Mouse (Mus musculus) megakaryocyte progenitor cell, adult 5-6 weeks (primary cell): Measurements from ENCODE around the gene Kat6b. TPM values are rescaled to one million over a fixed set of nuclear protein-coding genes. Genes with fewer than 3 reads are reported as not detected.
A peak's percentile ranks its signal among the peaks of the same experiment; 100 is the strongest.
"Not testable (repeated sequence)": the region's sequence is repeated elsewhere in the genome, so short reads cannot be mapped to it uniquely, and the experiment has no call there.

Experiments used
- ATAC-seq: replicated peaks from 2 replicates; pipeline ENCODE4 v1.8.0; 2016; ENCODE audit warnings: mild to moderate bottlenecking, moderate TSS enrichment, inconsistent platforms; ENCODE audit not compliant: poor library complexity
- total RNA-seq, 2 experiments: library from RNA; stranded (forward) in 1 of 2; stranded (reverse) in 1 of 2; fragments of 157-497, 149-512 nt in 1 of 2; fragments of 200-1000 nt in 1 of 2; gene quantifications; 2 replicates each; pipeline versions ENCODE4 v1.2.3 to v1.2.4; 2015 to 2017

The Kat6b gene
- total RNA-seq (2015) = 13.5 and 16.0 TPM in 2 replicates
- total RNA-seq (2017) = 5.1 and 9.2 TPM in 2 replicates

DNA sequence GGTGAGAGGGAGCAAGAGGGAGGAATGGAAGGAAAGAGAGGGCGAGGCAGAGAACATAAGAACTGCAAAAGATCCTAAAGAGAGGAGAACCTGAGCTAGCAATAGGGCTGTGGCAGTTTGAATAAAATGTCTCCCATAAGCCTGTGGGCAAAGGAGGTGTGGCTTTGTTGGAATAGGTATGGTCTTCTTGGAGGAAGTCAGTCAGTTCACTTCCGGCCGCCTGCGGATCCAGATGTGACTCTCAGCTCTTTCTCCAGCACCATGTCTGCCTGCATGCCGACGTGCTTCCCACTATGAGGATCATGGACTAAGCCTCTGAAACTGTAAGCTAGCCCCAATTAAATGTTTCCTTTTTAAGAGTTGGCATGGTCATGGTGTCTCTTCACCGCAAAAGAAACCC, at the start of gene Kat6b:
Kat6b (plus strand) TSS at position 204 of the 400 bp plus-strand sequence.
- ATAC-seq = no peak

GRCm38 (mm10) chr14:21433415-21433814, 47.8 kb upstream of the Kat6b start:
- peak; percentile 60 for ATAC-seq

GRCm38 (mm10) chr14:21433995-21434394, 47.2 kb upstream of the Kat6b start:
- ATAC-seq = peak; percentile 39; the same call in 1 of the 2 replicates

DNA sequence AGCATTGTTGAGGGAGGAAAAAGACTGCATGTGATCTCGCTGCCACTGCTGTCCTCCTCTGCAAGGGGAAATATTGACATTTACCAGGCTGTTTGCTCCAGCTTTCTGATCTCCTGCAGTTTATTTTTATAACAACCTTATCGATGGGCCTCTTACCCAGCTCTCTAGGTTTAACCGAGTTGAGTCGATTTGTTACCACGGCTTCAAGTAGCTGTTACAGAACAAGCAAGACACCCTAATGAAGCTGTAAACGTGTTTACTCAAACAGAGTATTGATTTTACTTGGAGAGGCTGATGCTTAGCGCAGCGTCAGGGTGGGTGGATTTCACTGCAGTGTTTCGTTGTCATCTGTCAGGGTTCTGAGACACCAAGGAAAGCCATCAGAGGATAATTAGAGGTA, 46.5 kb upstream of the Kat6b start:
- ATAC-seq = no peak

DNA sequence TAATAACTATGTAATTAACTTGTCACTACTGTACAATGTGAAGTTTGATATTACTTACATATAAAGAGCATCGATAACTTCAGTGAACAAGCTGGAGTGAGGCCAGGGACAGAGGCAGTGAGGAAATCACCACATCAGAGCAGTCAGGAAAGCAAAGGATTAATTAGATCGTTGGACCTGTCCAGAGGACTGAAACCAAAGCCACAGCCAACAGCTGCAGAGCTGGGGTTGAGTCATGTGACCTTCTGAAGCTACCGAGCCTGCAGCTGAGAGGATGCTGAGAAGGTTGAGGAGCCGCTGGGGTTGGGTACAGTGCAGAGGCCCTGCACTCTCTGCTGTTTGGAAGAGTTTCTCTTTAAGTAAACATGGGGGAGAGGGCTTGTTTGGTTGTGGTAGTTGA, 41.4 kb upstream of the Kat6b start:
- no peak for ATAC-seq

DNA sequence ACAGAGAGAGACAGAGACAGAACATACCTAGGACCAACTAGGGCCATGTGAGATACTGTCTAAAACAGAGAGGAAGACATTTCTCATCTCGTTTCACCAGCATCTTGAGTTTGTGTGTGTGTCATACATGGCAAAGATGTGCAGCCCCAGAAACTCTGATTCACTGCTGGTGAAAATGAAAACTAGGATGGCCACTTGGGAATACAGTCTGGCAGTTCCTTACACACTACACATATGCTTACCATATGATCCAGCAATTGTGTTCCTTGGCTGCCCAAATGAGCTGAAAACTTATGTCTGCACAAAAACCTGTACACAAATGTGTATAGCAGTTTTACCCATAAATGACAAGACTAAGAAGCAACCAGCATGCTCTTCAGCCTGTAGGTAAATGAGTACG, 40.7 kb upstream of the Kat6b start:
- ATAC-seq = no peak

DNA sequence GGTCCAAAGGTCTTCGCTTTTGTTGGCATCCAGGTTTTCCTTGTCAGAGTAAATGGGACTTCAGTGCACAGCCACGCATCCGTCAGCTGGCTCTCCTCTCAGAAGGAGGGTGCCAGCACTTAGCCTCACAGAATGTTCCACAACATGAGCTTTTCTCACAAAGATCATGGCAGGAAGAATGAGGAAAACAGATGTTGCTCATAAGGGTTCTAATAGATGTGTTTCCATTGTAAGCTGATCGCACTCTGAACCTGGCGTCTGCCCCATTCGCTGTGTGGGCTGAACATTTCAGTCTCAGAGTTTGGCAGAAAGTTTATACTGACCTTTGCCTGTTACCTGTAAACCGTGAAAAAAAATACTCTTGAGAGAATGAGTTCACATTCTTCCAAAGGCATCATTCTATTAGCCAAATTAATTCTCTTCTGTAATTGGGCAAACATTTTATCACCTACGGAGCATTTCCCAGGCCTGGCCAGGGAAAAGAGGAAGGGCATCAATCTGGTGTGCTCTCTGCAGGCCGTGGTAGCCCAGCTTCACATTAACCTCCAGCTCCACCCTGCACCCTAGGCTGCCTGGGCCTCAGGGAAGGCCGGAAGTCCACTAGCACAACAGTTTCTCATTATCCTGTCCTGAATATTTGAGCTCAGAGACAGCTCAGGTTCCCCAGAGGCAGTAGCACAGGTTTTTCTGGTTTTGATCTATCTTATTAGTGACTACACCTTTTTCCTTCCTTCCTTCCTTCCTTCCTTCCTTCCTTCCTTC, 39.3 kb upstream of the Kat6b start:
- no peak for ATAC-seq

- ATAC-seq = no peak
These were observed 28.7 kb upstream of the Kat6b start for GRCm38 (mm10) chr14:21452581-21452980.

DNA sequence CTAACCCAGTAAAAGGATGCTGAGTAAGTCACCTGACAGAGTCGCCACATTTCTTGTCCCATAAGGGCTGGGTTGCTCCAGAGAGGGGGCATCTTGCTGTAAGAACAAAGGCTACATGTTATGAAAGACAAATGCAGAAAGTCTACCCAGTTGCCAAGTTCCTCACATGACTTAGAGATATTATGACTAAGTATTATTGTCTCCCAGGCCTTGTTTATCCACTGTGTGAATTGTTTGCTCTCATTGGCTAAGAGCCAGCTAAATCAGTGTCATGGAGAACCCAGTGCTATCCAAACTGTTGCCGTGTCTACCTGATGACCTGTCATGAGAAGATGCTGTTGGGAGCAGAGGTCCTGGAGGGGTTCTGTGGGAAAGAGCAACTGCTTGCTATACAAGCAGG, 27.3 kb upstream of the Kat6b start:
- ATAC-seq = no peak

DNA sequence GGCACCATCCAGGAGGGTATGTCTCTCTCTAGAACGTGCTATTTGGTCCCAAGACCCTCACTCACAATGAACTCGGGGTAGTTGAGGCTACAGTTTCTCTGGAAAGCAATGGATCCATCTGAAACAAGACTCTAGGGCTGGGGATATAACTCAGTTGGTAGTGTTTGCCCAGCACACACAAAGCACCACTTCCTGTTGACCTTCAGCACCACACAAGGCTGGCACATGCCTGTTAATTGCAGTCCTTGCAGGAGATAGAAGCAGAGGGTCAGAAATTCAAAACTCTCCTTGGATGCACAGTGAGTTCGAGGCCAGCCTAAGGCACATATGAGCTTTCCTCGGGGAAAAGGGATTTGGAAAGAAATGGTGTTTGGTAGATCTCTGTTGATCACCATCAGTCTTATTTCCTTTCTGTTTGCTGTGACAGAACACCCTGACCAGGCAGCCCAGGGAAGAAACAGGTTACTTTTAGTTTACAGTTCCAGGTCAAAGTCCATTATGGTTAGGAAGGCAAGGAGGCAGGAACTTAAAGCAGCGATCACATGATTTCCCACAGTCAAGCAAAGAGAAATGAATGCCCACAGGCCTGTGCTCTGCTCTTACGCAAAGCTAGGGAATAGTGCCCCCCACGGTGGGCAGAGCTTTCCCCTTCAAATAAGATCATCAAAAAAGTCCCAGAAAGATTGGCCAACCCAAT, 25.4 kb upstream of the Kat6b start:
- ATAC-seq = no peak

GRCm38 (mm10) chr14:21456526-21456925, 24.7 kb upstream of the Kat6b start:
- ATAC-seq = no peak

GRCm38 (mm10) chr14:21457876-21458275, 23.4 kb upstream of the Kat6b start:
- no peak for ATAC-seq

DNA sequence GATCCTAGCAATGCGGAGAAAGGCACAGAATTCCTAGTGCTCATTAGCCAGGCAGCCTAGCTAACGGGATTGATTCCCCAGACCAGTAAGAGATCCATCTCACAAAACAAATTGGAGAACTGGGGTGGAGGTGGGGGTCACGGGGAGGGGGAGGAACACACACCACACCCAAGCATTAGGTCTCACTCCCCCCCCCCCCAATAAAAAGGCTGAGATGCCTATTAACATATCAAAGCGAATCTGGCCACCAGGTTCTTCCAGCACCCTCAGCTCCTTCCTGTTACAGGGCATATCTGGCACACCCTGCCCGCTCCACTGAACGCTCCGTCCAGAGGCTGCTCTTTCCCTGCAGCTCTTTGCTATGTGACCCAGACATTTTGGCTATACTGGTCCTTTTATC, 22.5 kb upstream of the Kat6b start:
- ATAC-seq = no peak

GRCm38 (mm10) chr14:21459163-21459562, 22.1 kb upstream of the Kat6b start:
- ATAC-seq = no peak

- ATAC-seq = no peak
These were observed 18.8 kb upstream of the Kat6b start for GRCm38 (mm10) chr14:21462398-21462797.

- ATAC-seq = no peak
These were observed 18.0 kb upstream of the Kat6b start for GRCm38 (mm10) chr14:21463117-21463712.

- ATAC-seq = no peak
These were observed 10.8 kb upstream of the Kat6b start for GRCm38 (mm10) chr14:21470386-21470785.

- ATAC-seq = no peak
These were observed 9.3 kb upstream of the Kat6b start for GRCm38 (mm10) chr14:21471975-21472374.

DNA sequence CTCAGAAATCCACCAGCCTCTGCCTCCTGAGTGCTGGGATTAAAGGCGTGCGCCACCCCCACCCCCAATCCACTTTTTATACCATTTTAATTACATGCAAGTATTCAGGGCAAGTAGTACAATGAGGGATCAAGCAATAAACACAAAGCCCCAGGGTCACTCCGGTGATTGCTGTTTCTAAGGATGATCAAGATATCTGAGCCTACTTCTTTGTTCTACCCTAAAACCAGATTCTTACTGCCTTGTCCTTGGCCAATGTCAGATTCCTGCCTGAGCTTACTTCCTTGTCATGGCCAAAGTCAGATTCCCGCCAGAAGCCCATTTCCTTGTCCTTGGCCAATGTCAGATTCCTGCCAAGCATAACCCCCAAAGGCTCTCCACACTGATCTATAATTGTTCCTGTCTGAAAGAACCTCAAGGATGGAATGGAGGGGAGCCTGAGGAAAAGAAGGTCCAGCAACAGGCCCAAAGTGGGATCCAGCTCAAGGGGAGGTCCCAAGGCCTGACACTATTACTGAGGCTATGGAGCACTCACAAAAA, 6.6 kb upstream of the Kat6b start:
- not testable (repeated sequence) for ATAC-seq

GRCm38 (mm10) chr14:21477181-21477580, 4.1 kb upstream of the Kat6b start:
- ATAC-seq = no peak

- ATAC-seq = no peak
These were observed 1.7 kb upstream of the Kat6b start for GRCm38 (mm10) chr14:21479566-21479965.

DNA sequence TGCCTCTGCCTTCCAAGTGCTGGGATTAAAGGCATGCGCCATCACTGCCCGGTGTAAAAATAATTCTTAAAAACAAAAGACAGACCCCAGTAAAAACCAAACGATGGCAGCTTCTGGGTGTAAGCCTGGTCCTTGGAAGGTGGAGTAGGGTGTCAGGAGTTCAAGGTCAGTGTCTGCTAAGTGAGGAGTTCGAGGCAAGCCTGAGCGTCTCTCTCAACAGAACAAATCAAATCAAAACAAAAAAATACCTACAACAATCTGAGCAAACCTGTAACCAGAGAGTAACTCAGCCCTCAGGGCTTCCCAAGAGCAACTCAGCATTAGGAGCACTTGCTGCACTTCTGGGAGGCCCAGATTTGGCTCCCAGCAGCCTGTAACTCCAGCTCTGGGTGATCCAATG, 1.0 kb upstream of the Kat6b start:
- ATAC-seq = no peak
